Mouse (Mus musculus): ENCODE results near the gene Hist1h2bb. TPM values are rescaled to one million over a fixed set of nuclear protein-coding genes. Genes with fewer than 3 reads are reported as not detected.
"Not testable (repeated sequence)": the region's sequence is repeated elsewhere in the genome, so short reads cannot be mapped to it uniquely, and the experiment has no call there.

Gene Hist1h2bb
- polyA plus RNA-seq, 1 experiment = 7.4 TPM

DNA sequence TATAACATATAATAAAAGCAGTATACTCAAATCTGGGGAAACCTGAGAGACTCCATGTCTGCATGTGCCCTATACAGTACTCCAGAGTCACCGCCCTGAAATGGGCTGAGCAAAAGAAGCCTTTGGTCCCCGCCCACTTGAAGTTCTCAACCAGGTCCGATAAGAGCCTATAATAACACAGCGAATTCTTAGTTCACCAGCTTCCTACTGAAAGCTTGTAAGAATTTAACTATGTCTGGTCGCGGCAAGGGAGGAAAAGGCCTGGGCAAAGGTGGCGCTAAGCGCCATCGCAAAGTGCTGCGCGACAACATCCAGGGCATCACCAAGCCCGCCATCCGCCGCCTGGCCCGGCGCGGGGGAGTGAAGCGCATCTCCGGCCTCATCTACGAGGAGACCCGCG is 10.3 kb downstream of the Hist1h2bb start, which contains the start of gene Hist1h4b:
Gene Hist1h4b, plus strand, starts transcription at position 224 of the 400 bp plus-strand sequence.
- no peaks in the 10 kb centered on the region for H3K27me3 ChIP-seq (replicated peaks)
- H3K9me3 ChIP-seq = no peaks in the 10 kb centered on the region
- H3K36me3 ChIP-seq (replicated peaks; ENCODE audit: low read length) = no peaks in the 10 kb centered on the region
- peak within 1 kb of the TSS; percentile 85 for H3K4me3 ChIP-seq (replicated peaks)
- TF ChIP-seq FLI1 (IDR thresholded peaks at IDR 0.05; ENCODE audit: low read length) (no peak), GATA1 (IDR thresholded peaks at IDR 0.05; ENCODE audit: borderline replicate concordance, low read length) (no peak)
- peaks cover 58% of the 10 kb centered on the region for H3K4me1 ChIP-seq

DNA sequence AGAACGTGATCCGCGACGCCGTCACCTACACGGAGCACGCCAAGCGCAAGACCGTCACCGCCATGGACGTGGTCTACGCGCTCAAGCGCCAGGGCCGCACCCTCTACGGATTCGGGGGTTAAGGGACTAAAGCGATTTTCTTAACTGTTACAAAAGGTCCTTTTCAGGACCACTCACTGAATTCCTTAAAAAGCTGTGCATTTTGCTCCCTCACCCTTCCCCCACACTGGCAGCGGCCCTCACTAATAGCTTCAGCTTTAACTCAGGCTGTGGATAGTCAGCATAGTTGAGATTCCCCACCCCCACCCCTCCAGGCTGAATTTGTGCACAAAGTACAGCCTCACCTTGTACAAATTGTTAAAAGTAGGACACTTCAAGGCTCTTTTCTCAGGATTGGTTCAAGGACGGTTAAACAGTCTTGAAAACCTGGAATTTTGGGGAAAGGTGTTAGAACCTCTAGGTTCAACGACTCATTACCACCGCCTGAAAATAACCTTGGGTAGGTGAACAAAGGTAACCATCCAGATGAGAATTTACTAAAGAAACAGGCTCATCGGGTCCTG is 10.8 kb downstream of the Hist1h2bb start:
- peaks cover 56% of the 10 kb centered on the region for H3K4me1 ChIP-seq

DNA sequence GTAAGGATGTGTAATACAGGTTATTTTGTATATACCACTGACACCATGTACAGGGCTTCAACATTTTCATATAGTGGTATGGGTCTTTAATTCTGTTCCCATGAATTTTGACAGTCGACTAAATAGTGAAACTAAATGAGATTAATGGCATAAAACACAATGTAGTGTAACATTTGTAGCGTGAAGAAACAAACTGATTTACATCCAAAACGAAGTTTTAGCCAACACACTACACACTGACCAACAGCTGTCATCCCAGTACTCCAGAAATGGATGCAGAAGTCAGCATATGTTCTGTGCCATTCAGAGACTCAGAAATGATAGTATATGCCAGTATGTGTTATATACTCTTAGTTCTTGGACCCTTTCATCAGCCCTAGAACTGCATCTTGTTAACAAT is 11.4 kb downstream of the Hist1h2bb start:
- Histone ChIP-seq H3K36me3 (replicated peaks; ENCODE audit: low read length) (no peaks in the 10 kb centered on the region), H3K9me3 (no peaks in the 10 kb centered on the region), H3K4me3 (replicated peaks) (peak overlapping the region; percentile 85), H3K27me3 (replicated peaks) (no peaks in the 10 kb centered on the region), H3K4me1 (peaks cover 59% of the 10 kb centered on the region)
- TF ChIP-seq FLI1 (IDR thresholded peaks at IDR 0.05; ENCODE audit: low read length) = no peak
- TF ChIP-seq GATA1 (IDR thresholded peaks at IDR 0.05; ENCODE audit: borderline replicate concordance, low read length) = no peak

More for the DNA sequence above, 10.8 kb downstream of the Hist1h2bb start:
- peak overlapping the region; percentile 85 for H3K4me3 ChIP-seq (replicated peaks)
- no peaks in the 10 kb centered on the region for H3K9me3 ChIP-seq
- no peaks in the 10 kb centered on the region for H3K36me3 ChIP-seq (replicated peaks; ENCODE audit: low read length)
- H3K27me3 ChIP-seq (replicated peaks) = no peaks in the 10 kb centered on the region
- no peak for TF ChIP-seq FLI1 (IDR thresholded peaks at IDR 0.05; ENCODE audit: low read length)
- no peak for TF ChIP-seq GATA1 (IDR thresholded peaks at IDR 0.05; ENCODE audit: borderline replicate concordance, low read length)

DNA sequence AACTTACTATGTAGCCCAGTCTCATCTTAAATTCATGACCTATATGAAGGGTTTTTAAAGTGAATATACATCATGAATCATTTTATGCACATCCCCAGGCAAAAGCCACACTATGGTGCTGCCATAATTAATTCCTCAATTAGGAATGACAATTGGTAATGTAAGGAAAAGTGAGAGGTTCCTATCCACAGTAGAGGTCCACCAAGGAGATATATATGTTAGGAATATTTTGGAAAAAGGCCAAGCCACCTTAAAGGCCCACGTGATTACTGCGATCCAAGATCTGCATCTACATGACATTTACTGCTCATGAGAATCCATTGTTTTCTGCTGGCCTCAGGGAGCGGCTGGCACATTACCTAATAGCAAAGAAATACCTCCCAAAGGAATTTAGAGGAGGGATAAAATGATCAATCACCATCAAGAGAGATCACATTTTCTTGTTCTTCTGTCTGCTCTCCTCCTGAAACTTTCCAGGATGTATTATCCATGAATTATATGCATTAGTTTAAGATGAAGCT is 12.8 kb downstream of the Hist1h2bb start:
- Histone ChIP-seq H3K4me3 (replicated peaks) (no peak overlapping the region), H3K9me3 (no peaks in the 10 kb centered on the region), H3K4me1 (peaks cover 64% of the 10 kb centered on the region), H3K27me3 (replicated peaks) (no peaks in the 10 kb centered on the region), H3K36me3 (replicated peaks; ENCODE audit: low read length) (no peaks in the 10 kb centered on the region)
- no peak for TF ChIP-seq FLI1 (IDR thresholded peaks at IDR 0.05; ENCODE audit: low read length)
- no peak for TF ChIP-seq GATA1 (IDR thresholded peaks at IDR 0.05; ENCODE audit: borderline replicate concordance, low read length)

DNA sequence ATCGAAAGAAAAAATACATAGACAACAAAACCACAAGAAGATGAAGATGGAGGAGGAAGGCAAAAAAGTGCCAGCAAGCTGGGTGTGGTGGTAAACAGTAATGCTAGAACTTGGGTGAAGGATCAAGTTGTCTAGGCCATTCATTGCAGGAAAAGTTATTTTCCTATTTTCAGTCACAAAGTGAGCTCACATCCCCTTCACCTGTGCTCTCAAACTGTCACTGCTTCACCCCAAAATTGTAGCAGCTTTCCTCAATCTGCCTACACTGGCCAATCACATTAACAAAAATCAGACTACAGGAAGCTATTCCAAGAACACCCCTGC is 13.3 kb downstream of the Hist1h2bb start:
- Histone ChIP-seq H3K4me1 (peaks cover 69% of the 10 kb centered on the region), H3K27me3 (replicated peaks) (no peaks in the 10 kb centered on the region), H3K4me3 (replicated peaks) (peak overlapping the region; percentile 86), H3K36me3 (replicated peaks; ENCODE audit: low read length) (no peaks in the 10 kb centered on the region), H3K9me3 (no peaks in the 10 kb centered on the region)
- TF ChIP-seq FLI1 (IDR thresholded peaks at IDR 0.05; ENCODE audit: low read length) (no peak), GATA1 (IDR thresholded peaks at IDR 0.05; ENCODE audit: borderline replicate concordance, low read length) (no peak)

DNA sequence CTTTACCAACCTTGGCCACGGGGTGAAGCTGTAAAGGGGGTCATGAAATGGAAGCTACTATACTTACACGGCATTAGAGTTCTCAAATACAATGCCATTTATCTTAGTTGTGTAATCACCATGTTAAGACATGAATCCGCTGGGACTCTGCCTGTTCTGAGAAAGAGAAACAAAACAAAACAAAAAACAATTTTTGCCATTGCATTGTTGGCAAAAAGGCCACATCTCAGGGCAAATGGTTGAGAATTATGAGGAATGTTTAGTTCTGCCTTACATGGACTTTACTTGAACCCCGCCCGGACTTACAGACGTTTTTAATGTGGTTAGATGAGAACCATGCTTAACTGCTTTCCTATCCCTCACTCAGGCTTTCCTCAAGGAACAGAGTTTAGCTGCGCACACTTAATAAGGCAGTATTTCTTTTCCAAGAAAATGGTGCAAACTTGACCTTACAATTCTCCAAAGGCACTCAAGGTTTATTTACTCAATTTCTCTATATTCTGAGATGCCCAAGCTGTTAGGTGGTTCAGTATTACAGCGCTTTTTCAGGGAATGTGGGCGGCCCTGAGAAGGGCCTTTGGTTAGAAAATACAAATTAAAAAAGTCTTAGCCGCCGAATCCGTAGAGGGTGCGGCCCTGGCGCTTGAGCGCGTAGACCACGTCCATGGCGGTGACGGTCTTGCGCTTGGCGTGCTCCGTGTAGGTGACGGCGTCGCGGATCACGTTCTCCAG is 13.9 kb downstream of the Hist1h2bb start:
- Histone ChIP-seq H3K4me1 (peaks cover 68% of the 10 kb centered on the region), H3K9me3 (no peaks in the 10 kb centered on the region), H3K27me3 (replicated peaks) (no peaks in the 10 kb centered on the region), H3K36me3 (replicated peaks; ENCODE audit: low read length) (no peaks in the 10 kb centered on the region), H3K4me3 (replicated peaks) (peak overlapping the region; percentile 86)
- TF ChIP-seq FLI1 (IDR thresholded peaks at IDR 0.05; ENCODE audit: low read length) (no peak), GATA1 (IDR thresholded peaks at IDR 0.05; ENCODE audit: borderline replicate concordance, low read length) (no peak)

DNA sequence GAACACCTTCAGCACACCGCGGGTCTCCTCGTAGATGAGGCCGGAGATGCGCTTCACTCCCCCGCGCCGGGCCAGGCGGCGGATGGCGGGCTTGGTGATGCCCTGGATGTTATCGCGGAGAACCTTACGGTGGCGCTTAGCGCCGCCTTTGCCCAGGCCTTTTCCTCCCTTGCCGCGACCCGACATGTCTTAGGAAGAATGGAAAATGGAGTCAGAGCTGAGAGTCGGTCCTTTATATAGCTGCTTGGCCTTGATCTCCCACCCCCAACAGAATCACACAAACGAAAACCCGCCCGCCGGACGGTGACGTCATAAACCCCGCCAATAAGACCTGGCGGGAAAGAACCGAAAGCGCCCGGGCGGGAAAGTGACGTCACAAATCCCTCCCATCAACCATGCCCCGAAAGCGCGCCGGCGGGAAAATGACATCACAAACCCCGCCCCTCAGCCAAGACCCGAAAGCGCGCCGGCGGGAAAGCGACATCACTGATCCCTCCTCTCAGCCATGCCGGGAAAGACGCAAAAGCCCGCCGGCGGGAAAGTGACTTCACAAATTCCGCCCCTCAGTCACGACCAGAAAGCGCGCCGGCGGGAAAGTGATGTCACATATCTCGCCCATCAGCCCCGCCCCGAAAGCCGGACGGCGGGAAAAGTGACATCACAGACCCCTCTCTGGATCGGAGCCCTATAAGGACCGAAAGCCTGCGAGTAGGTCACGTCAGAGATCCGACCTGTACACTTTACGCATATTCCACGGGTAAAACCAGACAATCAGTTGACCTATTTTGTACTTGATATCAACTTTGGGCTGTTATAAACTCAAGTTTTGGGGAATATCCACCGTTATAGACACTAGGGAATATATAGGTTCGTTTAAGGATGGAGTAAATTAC is 14.7 kb downstream of the Hist1h2bb start, which contains the start of gene Hist1h4a:
Gene Hist1h4a, minus strand, starts transcription at position 259 of the 893 bp plus-strand sequence.
- H3K4me1 ChIP-seq = peaks cover 62% of the 10 kb centered on the region
- no peaks in the 10 kb centered on the region for H3K9me3 ChIP-seq
- TF ChIP-seq GATA1 (IDR thresholded peaks at IDR 0.05; ENCODE audit: borderline replicate concordance, low read length) (no peak), FLI1 (IDR thresholded peaks at IDR 0.05; ENCODE audit: low read length) (peak; percentile 67; the same call in 1 of the 2 replicates)
- H3K36me3 ChIP-seq (replicated peaks; ENCODE audit: low read length) = no peaks in the 10 kb centered on the region
- no peaks in the 10 kb centered on the region for H3K27me3 ChIP-seq (replicated peaks)
- peak within 1 kb of the TSS; percentile 92 for H3K4me3 ChIP-seq (replicated peaks)

DNA sequence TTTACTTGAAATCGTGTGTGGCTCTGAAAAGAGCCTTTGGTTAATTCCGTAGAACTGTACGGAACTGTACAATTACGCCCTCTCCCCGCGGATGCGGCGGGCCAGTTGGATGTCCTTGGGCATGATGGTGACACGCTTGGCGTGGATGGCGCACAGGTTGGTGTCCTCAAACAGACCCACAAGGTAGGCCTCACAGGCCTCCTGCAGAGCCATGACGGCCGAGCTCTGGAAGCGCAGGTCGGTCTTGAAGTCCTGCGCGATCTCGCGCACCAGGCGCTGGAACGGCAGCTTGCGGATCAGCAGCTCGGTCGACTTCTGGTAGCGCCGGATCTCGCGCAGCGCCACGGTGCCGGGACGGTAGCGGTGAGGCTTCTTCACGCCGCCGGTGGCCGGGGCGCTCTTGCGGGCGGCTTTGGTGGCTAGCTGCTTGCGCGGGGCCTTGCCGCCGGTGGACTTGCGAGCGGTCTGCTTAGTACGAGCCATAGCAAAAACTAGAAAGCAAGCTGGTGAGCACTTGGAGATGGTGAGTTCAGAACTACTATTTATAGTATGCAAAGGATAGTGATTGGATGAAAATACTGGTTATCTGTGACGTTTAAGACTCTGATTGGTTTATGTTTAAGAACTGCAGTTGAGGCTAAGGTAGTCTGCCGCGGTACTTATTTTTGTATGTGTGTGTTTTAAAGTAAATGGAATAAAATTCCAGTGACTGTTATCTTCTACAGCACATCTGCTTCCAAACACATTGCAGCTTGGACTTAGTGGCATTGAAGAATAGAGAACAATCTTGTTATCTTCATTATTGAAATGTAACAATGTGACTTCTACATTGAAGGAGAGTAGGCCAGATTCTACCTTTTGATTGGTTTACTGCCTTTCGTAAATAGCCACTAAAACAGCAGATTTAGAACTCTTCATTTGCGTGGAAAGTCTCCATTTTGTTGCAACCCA is 15.6 kb downstream of the Hist1h2bb start, which contains the start of gene Hist1h3a:
Gene Hist1h3a, minus strand, starts transcription at position 516 of the 951 bp plus-strand sequence.
- H3K4me3 ChIP-seq (replicated peaks) = peak within 1 kb of the TSS; percentile 92
- H3K4me1 ChIP-seq = peaks cover 67% of the 10 kb centered on the region
- H3K9me3 ChIP-seq; H3K36me3 ChIP-seq (replicated peaks; ENCODE audit: low read length); H3K27me3 ChIP-seq (replicated peaks): not testable (repeated sequence)
- peak; percentile 11; the same call in 1 of the 3 replicates for TF ChIP-seq GATA1 (IDR thresholded peaks at IDR 0.05; ENCODE audit: borderline replicate concordance, low read length)

DNA sequence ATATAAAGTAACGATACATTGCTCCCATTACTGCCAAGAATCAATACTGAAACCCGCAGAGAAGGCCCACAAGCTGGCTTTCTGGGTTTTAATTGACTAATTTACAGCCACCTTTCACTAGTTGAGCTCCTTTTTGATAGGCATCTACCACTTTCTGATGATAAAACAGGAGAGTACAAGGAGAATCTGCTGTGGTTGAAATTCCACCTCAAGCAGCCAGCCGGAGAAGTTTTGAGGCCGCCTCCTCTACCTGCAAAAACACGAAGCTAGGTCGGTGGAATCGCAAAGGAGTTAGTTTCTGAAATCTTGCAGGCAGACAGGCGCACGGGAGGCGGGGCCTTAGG is 16.7 kb downstream of the Hist1h2bb start:
- Histone ChIP-seq H3K4me1 (peaks cover 63% of the 10 kb centered on the region), H3K27me3 (replicated peaks) (no peaks in the 10 kb centered on the region), H3K4me3 (replicated peaks) (peak overlapping the region; percentile 89)

More for the DNA sequence above, 16.7 kb downstream of the Hist1h2bb start:
- Histone ChIP-seq H3K36me3 (replicated peaks; ENCODE audit: low read length) (no peaks in the 10 kb centered on the region), H3K9me3 (no peaks in the 10 kb centered on the region)
- no peak for TF ChIP-seq FLI1 (IDR thresholded peaks at IDR 0.05; ENCODE audit: low read length)

All from megakaryocyte, embryonic 14.5 days (primary cell).